Mouse (Mus musculus) layer of hippocampus, adult 11-12 months (tissue): ENCODE results near the gene Tubg2.

ENCODE experiments used
- DNase-seq: peaks from one replicate; pipeline ENCODE4 v3.0.0; 2022; ENCODE audit warnings: low spot score

Gene Tubg2

GRCm38 (mm10) chr11:101178061-101179058, 22.7 kb downstream of the Tubg2 start:
- DNase-seq = no peak

GRCm38 (mm10) chr11:101179306-101179705, 23.6 kb downstream of the Tubg2 start:
- no peak for DNase-seq

GRCm38 (mm10) chr11:101180261-101180660, 24.6 kb downstream of the Tubg2 start:
- no peak for DNase-seq

- DNase-seq = no peak
Measured at GRCm38 (mm10) chr11:101180846-101181740, 25.4 kb downstream of the Tubg2 start.

- no peak for DNase-seq
Measured at GRCm38 (mm10) chr11:101181961-101182360, 26.3 kb downstream of the Tubg2 start.

GRCm38 (mm10) chr11:101182771-101183517, 27.2 kb downstream of the Tubg2 start:
- no peak for DNase-seq

- DNase-seq = no peak
Measured at GRCm38 (mm10) chr11:101184984-101185383, 29.3 kb downstream of the Tubg2 start.

GRCm38 (mm10) chr11:101185441-101185840, 29.7 kb downstream of the Tubg2 start:
- DNase-seq = no peak

- no peak for DNase-seq
Measured at GRCm38 (mm10) chr11:101186526-101187247, 31.0 kb downstream of the Tubg2 start.

GRCm38 (mm10) chr11:101187541-101187940, 31.8 kb downstream of the Tubg2 start:
- no peak for DNase-seq

GRCm38 (mm10) chr11:101188166-101188805, 32.6 kb downstream of the Tubg2 start:
- no peak for DNase-seq

- DNase-seq = no peak
Measured at GRCm38 (mm10) chr11:101189495-101190180, 33.9 kb downstream of the Tubg2 start.

- DNase-seq = no peak
Measured at GRCm38 (mm10) chr11:101190181-101190912, 34.6 kb downstream of the Tubg2 start.

GRCm38 (mm10) chr11:101190913-101191907, 35.5 kb downstream of the Tubg2 start:
- no peak for DNase-seq

- DNase-seq = no peak
Measured at GRCm38 (mm10) chr11:101191919-101192470, 36.3 kb downstream of the Tubg2 start.

GRCm38 (mm10) chr11:101192646-101193045, 36.9 kb downstream of the Tubg2 start:
- DNase-seq = no peak

- DNase-seq = no peak
Measured at GRCm38 (mm10) chr11:101193076-101193475, 37.4 kb downstream of the Tubg2 start.

GRCm38 (mm10) chr11:101194137-101194536, 38.4 kb downstream of the Tubg2 start:
- DNase-seq = no peak
